Mouse (Mus musculus): ENCODE measurements at regions not wholly inside any gene's neighbourhood (a gene's known extent, or its start where the extent isn't known, plus 50 kb on each side); places are given as distances from the start of the nearest gene placed in this dataset.

DNA sequence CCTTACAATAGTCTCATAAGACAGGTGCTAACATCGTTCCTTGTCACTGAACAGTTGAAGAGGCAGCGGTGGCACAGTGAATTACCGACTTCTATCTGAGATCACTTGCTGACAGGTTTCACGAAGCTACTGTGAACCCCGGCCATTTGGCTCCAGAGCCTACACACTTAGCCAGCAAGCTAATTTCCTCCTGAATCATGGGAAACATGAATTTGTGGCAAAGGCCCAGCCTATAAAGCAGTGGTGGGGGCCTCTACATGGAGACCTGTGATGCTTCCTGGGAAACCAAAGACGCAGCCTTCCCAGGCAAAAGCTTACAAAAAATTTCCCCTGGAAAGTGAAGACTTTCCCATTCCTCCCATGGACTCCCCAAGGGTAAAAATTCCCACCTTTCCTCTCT lies 66.3 kb upstream of the Plcl2 start:
- no peak for TF ChIP-seq CTCF (IDR thresholded peaks at IDR 0.05; ENCODE audit: low read depth)
- no peak for TF ChIP-seq EP300 (IDR thresholded peaks at IDR 0.05; ENCODE audit: low read depth)
